Mouse (Mus musculus) Patski (cell line): ENCODE results near the gene Timp3. TPM values are rescaled to one million over a fixed set of nuclear protein-coding genes. Genes with fewer than 3 reads are reported as not detected.

Experiments
- ATAC-seq: fragments of 100-300 bp; one replicate; pipeline ENCODE4 v1.8.0; 2021
- CTCF ChIA-PET: fragments of 350-600 bp; sonication (Branson Sonifier 250); formaldehyde crosslinking; loops from one replicate; lab custom pipeline; 2022; ENCODE audit warnings: inconsistent platforms; lab: Charles Lee
- POLR2A ChIA-PET: fragments of 350-600 bp; sonication (Branson Sonifier 250); formaldehyde crosslinking; loops from one replicate; lab custom pipeline; 2022; ENCODE audit warnings: antibody characterized with exemption, inconsistent platforms; lab: Charles Lee
- DNase-seq: peaks from one replicate; pipeline ENCODE4 v3.0.0-alpha.2; 2011; ENCODE audit warnings: low read depth, low spot score
- H3K27me3 ChIP-seq: fragments of 371-371 bp; one replicate; pipeline ENCODE4 v1.5.1; 2021
- CTCF ChIP-seq: fragments of 100-300 bp; IDR thresholded peaks from one replicate; pipeline ENCODE4 v1.5.1; 2021
- in situ Hi-C: fragments of 300-500 bp; cut with MboI; formaldehyde crosslinking; loops from 3 replicates; pipeline ENCODE4 v1.11.1; 2018; ENCODE audit warnings: low pct_unique_long_range_greater_than_20kb, mixed read lengths
- polyA plus RNA-seq: library from polyadenylated mRNA; unstranded; gene quantifications from one replicate; pipeline ENCODE4 v1.2.3, GENCODE M21; 2021

Gene Timp3
- polyA plus RNA-seq, 1 experiment from 2014 or later, result 554 TPM

DNA sequence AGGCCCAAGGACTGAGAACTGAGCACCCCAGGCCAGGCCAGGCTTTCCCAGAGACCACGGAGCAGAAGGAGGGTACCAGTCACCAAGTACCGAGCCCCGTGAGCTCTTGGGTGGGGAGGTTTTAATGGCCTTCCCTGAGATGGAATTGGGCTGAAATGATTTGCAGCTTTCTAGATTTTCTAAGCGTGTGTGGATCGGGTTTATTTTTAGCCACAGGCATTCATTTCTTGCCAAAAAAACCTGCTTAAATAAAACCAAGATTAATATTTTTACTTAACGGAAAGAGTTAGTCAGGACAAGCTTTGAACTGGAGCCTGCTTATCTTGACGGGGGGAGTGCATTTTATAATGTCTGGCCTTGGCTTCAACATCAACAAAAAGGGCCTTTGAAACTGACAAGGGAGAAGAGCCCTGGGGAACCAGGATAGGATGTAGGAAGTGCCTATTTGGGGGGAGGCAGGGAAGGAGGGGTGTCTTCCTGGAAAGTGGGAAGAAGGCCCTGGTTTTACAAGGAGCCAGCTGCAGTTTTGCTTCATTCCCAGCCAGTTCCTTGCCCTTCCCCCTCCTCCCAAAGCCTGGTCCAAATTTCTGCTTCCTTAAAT lies 31.6 kb downstream of the Timp3 start:
- no peak for TF ChIP-seq CTCF
- in situ Hi-C loops, result no loop called here
- CTCF ChIA-PET, result interaction anchor here (1.6 to 1.8 kb wide), 2 partner anchors 8 to 10 kb away, joined by 4 to 5 read pairs; no protein-coding TSS in a partner anchor
- no peak for DNase-seq
- no peak for ATAC-seq
- no peaks in the 10 kb centered on the region for H3K27me3 ChIP-seq
- POLR2A ChIA-PET, result no interaction called here

DNA sequence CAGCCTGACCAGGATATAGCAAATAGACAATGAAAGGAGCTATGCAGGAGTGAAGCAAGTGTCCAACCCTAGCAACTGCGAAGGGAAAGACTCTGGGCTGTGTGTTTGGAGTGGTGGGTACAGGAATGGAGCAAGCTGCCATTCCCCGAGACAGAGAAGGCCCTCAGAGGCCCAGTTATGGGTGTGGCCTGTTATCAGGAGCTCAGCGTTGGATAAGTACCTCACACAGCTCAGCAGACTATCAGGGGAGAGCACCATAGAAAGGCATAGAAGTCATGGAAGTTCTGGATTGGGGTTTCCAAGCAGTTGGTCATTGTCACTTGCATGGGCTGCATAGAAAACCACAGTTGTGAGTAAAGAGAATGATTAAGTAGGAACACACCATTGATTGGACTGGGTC lies 32.8 kb downstream of the Timp3 start:
- in situ Hi-C loops, result no loop called here
- CTCF ChIA-PET, result interaction anchor here (1.6 kb wide), 1 partner anchor 9 kb away, joined by 5 read pairs; no protein-coding TSS in a partner anchor
- no peak for TF ChIP-seq CTCF
- ATAC-seq (no peak), DNase-seq (no peak)
- H3K27me3 ChIP-seq, result no peaks in the 10 kb centered on the region
- POLR2A ChIA-PET, result no interaction called here

DNA sequence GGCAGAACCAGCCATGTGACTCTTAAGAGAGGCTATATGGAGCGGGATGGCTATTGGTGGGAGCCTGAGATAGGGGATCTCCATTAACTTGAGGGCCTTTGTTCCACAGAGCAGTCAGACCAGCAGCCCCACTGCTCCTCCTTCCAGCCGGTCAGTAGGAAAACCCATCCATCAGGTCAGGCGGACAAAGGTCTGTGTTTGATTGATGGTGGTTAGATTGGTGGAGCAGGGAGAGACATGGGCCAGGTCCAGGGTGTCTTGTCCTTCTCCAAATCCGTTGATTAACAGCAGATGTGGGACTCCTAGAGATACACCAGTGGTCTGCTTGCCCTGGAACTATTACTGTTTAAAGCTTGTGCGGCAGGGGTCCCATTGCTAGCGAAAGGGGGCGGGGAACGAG lies 34.4 kb downstream of the Timp3 start:
- TF ChIP-seq CTCF, result no peak
- in situ Hi-C loops, result no loop called here
- ChIA-PET CTCF (no interaction called here), POLR2A (no interaction called here)
- ATAC-seq, result no peak
- no peak for DNase-seq
- no peaks in the 10 kb centered on the region for H3K27me3 ChIP-seq

DNA sequence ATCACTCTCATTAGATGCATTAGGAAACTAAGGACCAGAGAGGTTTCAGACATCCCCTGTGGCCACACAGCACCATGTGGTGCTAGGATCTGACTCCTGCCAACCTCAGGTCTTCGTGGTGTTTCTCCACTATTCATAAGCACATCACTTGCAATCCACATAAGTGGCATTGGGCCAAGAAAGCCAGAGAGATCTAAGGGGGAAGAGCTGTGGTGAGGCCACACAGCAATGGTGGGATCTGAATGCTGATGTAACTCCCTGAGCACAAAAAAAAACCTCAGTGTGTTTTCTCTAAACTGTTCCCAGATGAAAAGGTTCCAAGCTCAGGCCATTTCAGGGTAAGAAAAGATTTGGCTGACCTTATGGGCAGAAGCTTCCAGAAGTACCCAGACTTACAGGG lies 36.3 kb downstream of the Timp3 start:
- POLR2A ChIA-PET, result interaction anchor here (0.9 kb wide), 1 partner anchor 34 kb away, joined by 3 read pairs; no protein-coding TSS in a partner anchor
- H3K27me3 ChIP-seq, result no peaks in the 10 kb centered on the region
- no peak for DNase-seq
- ATAC-seq, result no peak
- CTCF ChIA-PET, result interaction anchor here (0.9 to 1.6 kb wide), 3 partner anchors 10 to 21 kb away, joined by 3 to 4 read pairs (median 4); no protein-coding TSS in a partner anchor
- in situ Hi-C loops, result no loop called here
- no peak for TF ChIP-seq CTCF

DNA sequence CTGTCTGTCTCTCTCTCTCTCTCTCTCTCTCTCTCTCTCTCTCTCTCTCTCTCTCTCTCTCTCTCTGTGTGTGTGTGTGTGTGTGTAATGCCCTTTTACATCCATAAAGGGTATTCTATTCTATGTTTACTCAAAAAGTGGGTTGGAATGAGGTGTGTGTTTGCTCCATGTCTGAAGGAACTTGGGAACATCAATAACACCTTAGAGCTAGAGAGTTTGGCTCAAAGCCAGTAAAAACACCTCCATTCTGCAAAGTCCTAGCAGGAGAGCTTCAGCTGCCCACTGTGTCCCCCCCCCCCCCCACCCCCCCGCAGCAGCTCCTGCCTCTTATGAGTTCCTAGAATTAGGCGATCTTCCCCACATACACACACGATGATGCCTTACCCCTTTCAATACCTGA lies 37.1 kb downstream of the Timp3 start:
- ChIA-PET POLR2A (no interaction called here), CTCF (interaction anchor here (0.9 to 1.6 kb wide), 4 partner anchors 11 to 273 kb away, joined by 3 to 4 read pairs (median 4); no protein-coding TSS in a partner anchor)
- in situ Hi-C loops, result no loop called here
- no peak for DNase-seq
- no peak for TF ChIP-seq CTCF
- ATAC-seq, result no peak
- no peaks in the 10 kb centered on the region for H3K27me3 ChIP-seq

- in situ Hi-C loops, result no loop called here
- no peaks in the 10 kb centered on the region for H3K27me3 ChIP-seq
- DNase-seq (no peak), ATAC-seq (no peak)
- POLR2A ChIA-PET, result interaction anchor here (0.7 to 2.9 kb wide), 2 partner anchors 23 to 36 kb away, joined by 3 to 12 read pairs; no protein-coding TSS in a partner anchor
- CTCF ChIA-PET, result interaction anchor here (0.8 to 1.3 kb wide), 5 partner anchors 11 to 319 kb away, joined by 3 read pairs; no protein-coding TSS in a partner anchor
- TF ChIP-seq CTCF, result no peak
Observed at GRCm38 (mm10) chr10:86338121-86338715, 38.0 kb downstream of the Timp3 start.

DNA sequence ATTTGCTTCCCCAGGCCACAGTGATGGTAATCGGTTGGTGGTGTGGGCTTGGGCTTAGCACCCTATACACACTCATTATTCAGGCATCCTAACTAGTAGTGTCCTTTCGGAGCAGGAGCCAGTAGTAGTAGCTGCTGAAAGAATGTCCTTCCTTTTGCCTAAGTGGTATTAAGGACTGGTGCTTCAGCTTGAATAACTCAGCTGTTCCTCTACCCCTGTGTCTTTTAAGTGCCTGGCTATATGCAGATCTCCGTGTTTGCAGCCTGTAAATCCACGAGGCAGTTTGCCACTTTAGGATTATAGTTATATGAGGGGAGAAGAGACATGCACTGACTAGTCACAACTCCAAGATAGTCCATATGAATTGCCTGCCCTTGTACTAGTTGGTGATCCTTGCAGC lies 38.9 kb downstream of the Timp3 start:
- no peak for TF ChIP-seq CTCF
- CTCF ChIA-PET, result interaction anchor here (0.9 to 1.5 kb wide), 6 partner anchors 11 to 107 kb away, joined by 3 read pairs; no protein-coding TSS in a partner anchor
- in situ Hi-C loops, result no loop called here
- peak; percentile 4 for ATAC-seq
- no peaks in the 10 kb centered on the region for H3K27me3 ChIP-seq
- POLR2A ChIA-PET, result interaction anchor here (1.5 to 2.9 kb wide), 2 partner anchors 26 to 37 kb away, joined by 5 to 12 read pairs; no protein-coding TSS in a partner anchor
- no peak for DNase-seq

DNA sequence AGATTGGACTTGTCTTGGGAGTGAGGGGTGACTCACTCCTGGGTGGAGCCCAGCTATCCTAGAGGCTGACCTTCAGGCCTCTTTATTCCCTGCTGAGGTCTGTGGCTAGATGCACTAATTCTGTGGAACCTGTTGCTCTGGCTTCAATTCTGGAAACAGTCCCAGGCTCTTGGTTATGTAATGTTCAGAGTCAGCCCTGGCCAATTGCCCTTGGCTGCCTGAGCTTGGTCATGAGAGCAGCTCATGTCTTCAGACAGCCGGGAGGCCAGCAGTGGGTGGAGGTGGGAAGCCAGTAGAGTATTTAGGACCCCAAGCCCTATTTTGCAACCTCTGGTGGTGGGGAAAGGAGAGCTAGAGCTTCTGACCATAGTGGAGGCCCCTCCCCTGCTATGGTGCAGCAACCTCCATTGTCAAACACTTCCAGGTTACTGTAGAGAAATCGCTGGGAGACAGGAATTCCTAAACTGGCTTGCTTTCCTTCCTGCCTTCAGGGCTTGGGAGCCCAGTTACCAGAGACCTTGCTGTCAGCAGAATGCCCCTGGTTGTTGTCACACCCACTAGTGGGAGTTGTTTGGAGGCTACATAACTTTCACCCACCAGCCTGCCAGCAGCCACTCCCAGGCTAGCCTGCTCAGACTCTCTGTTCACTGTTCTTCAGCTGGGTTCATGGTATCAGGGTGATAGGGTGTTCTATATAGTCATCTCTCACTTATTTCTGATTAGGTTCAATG lies 39.6 kb downstream of the Timp3 start:
- CTCF ChIA-PET, result interaction anchor here (0.9 to 1.5 kb wide), 5 partner anchors 11 to 106 kb away, joined by 3 read pairs; no protein-coding TSS in a partner anchor
- no peak for TF ChIP-seq CTCF
- DNase-seq (peak; percentile 95), ATAC-seq (peak; percentile 95)
- in situ Hi-C loops, result no loop called here
- POLR2A ChIA-PET, result interaction anchor here (1.5 to 2.9 kb wide), 2 partner anchors 27 to 38 kb away, joined by 5 to 12 read pairs; no protein-coding TSS in a partner anchor
- H3K27me3 ChIP-seq, result no peaks in the 10 kb centered on the region

GRCm38 (mm10) chr10:86340421-86340820 lies 40.2 kb downstream of the Timp3 start:
- ChIA-PET CTCF (interaction anchor here (1.5 kb wide), 1 partner anchor 18 kb away, joined by 3 read pairs; no protein-coding TSS in a partner anchor), POLR2A (interaction anchor here (0.6 to 2.9 kb wide), 3 partner anchors 27 to 39 kb away, joined by 3 to 12 read pairs (median 5); no protein-coding TSS in a partner anchor)
- ATAC-seq, result no peak
- H3K27me3 ChIP-seq, result no peaks in the 10 kb centered on the region
- DNase-seq, result no peak
- in situ Hi-C loops, result no loop called here
- no peak for TF ChIP-seq CTCF

DNA sequence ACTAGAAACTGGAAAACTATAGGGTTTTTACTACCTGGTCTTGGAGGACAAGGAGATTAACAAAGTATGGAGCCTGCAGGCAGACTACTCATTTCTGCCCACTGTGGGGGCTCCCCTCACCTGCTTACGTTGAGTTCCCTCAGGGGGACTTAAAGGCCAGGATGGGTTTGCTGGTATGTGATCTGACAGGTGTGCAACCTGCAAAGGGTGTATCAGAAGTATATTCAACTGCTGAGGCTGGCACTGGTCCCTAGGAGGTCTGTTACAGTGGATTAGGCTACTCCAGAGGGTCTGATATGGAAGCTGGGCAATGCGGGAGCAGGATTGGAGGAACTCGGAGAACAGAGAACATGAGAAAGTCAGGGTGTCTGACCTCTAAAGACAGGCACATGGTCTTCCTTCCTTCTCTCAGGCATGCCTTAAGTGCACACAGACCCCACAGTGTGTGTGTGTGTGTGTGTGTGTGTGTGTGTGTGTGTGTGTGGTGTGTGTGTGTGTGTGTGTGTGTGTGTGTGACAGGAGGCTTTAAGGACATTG lies 40.9 kb downstream of the Timp3 start:
- no peak for DNase-seq
- no peak for ATAC-seq
- no peaks in the 10 kb centered on the region for H3K27me3 ChIP-seq
- CTCF ChIA-PET, result no interaction called here
- POLR2A ChIA-PET, result interaction anchor here (0.6 to 2.9 kb wide), 3 partner anchors 28 to 183 kb away, joined by 3 to 12 read pairs (median 4); no protein-coding TSS in a partner anchor
- in situ Hi-C loops, result no loop called here
- TF ChIP-seq CTCF, result no peak
